Mouse (Mus musculus) intestine, embryonic 16.5 days (tissue): ENCODE measurements around the gene Qrfpr. TPM values are rescaled to one million over a fixed set of nuclear protein-coding genes. Genes with fewer than 3 reads are reported as not detected.
A peak's percentile ranks its signal among the peaks of the same experiment; 100 is the strongest.

Experiments used
- ATAC-seq: fragments of 200-750 bp; cut with Nextera tagmentation; 2 replicates; pipeline ENCODE4 v1.8.0; 2017; ENCODE audit warnings: moderate TSS enrichment, moderate library complexity
- H3K27ac ChIP-seq: fragments of 300-500 bp; sonication (generic); 2 replicates; pipeline ENCODE4 v1.5.1; 2014; ENCODE audit warnings: mild to moderate bottlenecking, low read length
- H3K27me3 ChIP-seq: fragments of 300-500 bp; sonication (generic); replicated peaks from 2 replicates; pipeline ENCODE4 v1.6.1; 2014; ENCODE audit warnings: low read length, control low read depth, mixed read lengths; ENCODE audit not compliant: control insufficient read depth, insufficient read depth
- H3K36me3 ChIP-seq: fragments of 300-500 bp; sonication (generic); 2 replicates; pipeline ENCODE4 v1.6.1; 2014; ENCODE audit warnings: low read length, control low read depth; ENCODE audit not compliant: control insufficient read depth, insufficient read depth
- H3K4me1 ChIP-seq: fragments of 300-500 bp; sonication (generic); 2 replicates; pipeline ENCODE4 v1.6.1; 2014; ENCODE audit warnings: low read length, control low read depth, mixed read lengths; ENCODE audit not compliant: control insufficient read depth, insufficient read depth
- H3K4me2 ChIP-seq: fragments of 300-500 bp; sonication (generic); 2 replicates; pipeline ENCODE4 v1.6.1; 2014; ENCODE audit warnings: low read depth, low read length, control low read depth
- H3K4me3 ChIP-seq: fragments of 300-500 bp; sonication (generic); 2 replicates; pipeline ENCODE4 v1.5.1; 2014; ENCODE audit warnings: mild to moderate bottlenecking, low read length
- H3K9ac ChIP-seq: fragments of 300-500 bp; sonication (generic); 2 replicates; pipeline ENCODE4 v1.6.1; 2014; ENCODE audit warnings: low read depth, low read length
- H3K9me3 ChIP-seq: fragments of 300-500 bp; sonication (generic); 2 replicates; pipeline ENCODE4 v1.6.1; 2016; ENCODE audit warnings: low read length, control low read depth; ENCODE audit not compliant: control insufficient read depth
- WGBS: fragments of 180-500 bp; shearing (Covaris S2); extraction: QIAGEN DNeasy Blood & Tissue Kit; methylation state at CpG from one replicate; pipeline ENCODE4 v1.1.7; 2014; 5-methylcytosine and 5-hydroxymethylcytosine counted together
- polyA plus RNA-seq: library from polyadenylated mRNA; unstranded; fragments of >200 nt; fragmentation: Nextera tagmentation; extraction: Ambion mirVana; gene quantifications from 2 replicates; pipeline ENCODE4 v1.2.1, GENCODE M21; 2015

Qrfpr gene
- polyA plus RNA-seq = not detected in 2 replicates

DNA sequence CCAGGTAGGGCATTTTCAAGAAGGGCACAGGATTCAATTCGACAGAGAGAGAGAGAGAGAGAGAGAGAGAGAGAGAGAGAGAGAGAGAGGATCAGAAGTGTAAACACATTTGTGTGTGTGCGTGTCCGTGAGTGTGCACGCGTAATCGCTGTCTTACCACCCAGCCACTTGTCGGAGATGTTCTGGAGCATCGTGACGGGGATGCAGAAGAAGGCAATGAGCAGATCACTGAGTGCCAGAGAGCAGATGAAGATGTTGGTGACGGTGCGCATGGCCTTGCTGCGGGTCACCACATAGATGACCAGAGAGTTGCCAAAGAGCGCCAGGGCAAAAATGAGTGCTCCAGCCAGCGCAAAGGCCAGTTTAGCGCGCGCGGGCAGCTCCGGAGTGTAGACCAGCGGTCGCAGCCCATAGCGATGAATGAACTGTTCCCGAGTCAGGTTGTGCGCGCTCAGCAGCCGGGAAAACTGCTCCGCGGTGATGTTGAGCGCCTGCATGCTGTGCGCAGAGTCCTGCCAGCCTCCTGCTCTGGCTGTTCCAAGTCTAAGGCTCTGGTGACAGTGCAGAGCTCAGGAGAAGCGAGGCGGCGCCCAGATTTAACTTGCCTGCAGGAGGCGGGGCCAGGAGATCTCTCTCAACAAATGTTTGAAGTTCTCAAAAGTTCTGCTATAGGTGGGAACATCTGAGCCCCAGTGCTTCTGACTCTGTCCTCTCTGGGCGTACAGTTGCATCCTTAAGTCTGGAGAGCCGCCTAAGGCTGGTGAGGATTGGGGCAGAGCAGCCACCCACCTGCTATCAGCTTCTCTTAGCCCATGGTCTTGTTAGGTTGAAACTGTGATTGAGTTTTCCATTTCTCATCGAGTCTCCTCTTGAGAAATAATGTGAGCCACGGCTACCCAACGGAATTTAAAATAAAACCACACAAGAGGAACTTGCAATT lies at the start of gene Qrfpr:
TSS of gene Qrfpr (minus strand) at position 571 of the 940 bp plus-strand sequence.
- H3K9ac ChIP-seq = no peak within 1 kb of the TSS
- ATAC-seq = no peak
- peaks cover 12% of the 10 kb centered on the region for H3K27me3 ChIP-seq
- peak within 1 kb of the TSS; percentile 48 for H3K4me2 ChIP-seq
- 8% methylated on average over 39 of the region's 39 CpGs for WGBS
- peak within 1 kb of the TSS; percentile 31 for H3K4me3 ChIP-seq
- no peaks in the 10 kb centered on the region for H3K9me3 ChIP-seq
- no peak within 1 kb of the TSS for H3K27ac ChIP-seq
- no peaks in the 10 kb centered on the region for H3K36me3 ChIP-seq
- H3K4me1 ChIP-seq = no peaks in the 10 kb centered on the region

DNA sequence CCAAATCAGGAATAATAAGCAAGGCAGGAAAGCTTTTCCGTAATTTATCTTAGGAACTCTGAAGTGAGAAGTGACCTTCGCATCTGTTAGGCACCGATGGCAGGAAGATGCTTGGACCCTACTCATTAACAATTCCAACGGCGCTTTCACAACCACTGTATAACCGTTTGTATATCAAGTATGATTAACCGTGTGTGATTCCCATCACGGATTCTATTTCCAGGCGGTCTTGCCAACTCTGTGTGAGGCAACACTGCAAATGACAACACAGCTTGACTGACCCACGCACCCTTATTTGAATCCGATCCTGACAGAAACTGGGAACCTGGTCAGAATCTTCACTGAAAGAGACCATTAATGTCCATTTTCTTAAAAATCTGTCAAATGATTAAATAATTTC lies 41.8 kb upstream of the Qrfpr start:
- Histone ChIP-seq H3K9me3 (no peaks in the 10 kb centered on the region), H3K4me1 (no peaks in the 10 kb centered on the region), H3K27ac (no peak overlapping the region), H3K9ac (no peak overlapping the region), H3K36me3 (no peaks in the 10 kb centered on the region), H3K4me2 (no peak overlapping the region), H3K27me3 (no peaks in the 10 kb centered on the region), H3K4me3 (no peak overlapping the region)
- no peak for ATAC-seq
- 85% methylated on average over 11 of the region's 11 CpGs for WGBS

DNA sequence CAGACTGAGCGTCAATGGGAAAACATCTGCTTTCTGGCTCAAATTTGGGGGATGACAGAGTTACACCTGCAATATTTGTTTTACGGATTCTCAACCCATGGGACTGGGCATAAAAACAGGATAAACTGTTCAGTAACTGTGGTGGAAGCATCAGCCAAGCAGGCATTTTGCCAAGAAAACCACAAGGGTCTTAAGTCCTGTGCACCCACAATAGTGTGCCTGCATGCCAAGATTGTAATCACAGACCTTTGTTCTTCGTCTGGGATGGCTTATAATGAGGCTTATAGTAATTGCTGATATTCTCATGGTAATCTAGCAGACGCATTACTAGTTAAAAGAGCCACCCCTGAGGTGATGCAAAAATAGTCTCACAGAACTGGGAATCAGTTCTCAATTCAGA lies 41.2 kb upstream of the Qrfpr start:
- H3K27ac ChIP-seq = no peak overlapping the region
- H3K4me2 ChIP-seq = no peak overlapping the region
- no peaks in the 10 kb centered on the region for H3K27me3 ChIP-seq
- H3K4me3 ChIP-seq = no peak overlapping the region
- no peak overlapping the region for H3K9ac ChIP-seq
- H3K36me3 ChIP-seq = no peaks in the 10 kb centered on the region
- WGBS = 69% methylated on average over 4 of the region's 4 CpGs
- no peaks in the 10 kb centered on the region for H3K9me3 ChIP-seq
- ATAC-seq = no peak
- H3K4me1 ChIP-seq = no peaks in the 10 kb centered on the region

DNA sequence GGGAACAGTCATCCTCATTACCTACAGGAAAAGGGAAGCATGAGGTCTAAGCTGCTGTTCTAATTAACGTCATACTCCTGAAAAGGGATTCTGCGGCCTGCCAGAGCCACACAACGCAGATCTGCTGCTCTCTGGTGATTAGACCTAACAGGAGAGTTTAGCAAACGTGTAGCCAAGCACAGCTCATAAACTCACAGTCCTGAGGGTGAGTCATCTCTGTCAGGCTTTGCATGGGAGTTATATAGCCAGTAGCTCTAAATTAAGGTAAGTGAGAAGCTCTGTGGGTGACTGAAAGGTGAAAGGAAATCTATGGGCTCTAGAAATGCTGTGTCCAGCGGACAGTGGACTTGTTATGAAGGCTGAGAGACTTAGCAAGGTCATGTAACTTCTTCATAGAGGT lies 28.5 kb upstream of the Qrfpr start:
- Histone ChIP-seq H3K4me1 (no peaks in the 10 kb centered on the region), H3K36me3 (no peaks in the 10 kb centered on the region)
- 60% methylated on average over 5 of the region's 5 CpGs for WGBS

DNA sequence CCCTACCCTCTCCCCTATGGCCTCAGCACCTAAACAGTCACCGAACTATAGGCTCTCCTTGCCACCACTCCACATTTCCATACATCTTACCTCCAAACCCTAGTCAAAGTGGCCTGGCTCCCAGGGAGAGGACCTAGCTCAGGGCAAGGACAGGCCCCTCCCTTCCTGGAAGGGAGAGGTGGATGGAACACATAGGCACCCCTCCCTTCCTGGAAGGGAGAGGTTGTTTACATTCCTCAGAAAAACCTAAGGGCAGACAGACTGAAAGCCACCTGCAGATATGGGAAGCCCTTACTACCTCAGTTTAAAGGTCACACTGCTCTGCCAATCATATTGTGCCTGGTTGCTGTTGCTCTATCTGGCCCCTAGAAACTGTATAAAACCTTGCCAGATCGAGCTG lies 26.3 kb upstream of the Qrfpr start:
- H3K27me3 ChIP-seq = no peaks in the 10 kb centered on the region
- H3K9me3 ChIP-seq = no peaks in the 10 kb centered on the region
- ATAC-seq = no peak

More for the DNA sequence above, 28.5 kb upstream of the Qrfpr start:
- Histone ChIP-seq H3K27me3 (no peaks in the 10 kb centered on the region), H3K9ac (no peak overlapping the region), H3K4me3 (no peak overlapping the region), H3K4me2 (no peak overlapping the region), H3K27ac (no peak overlapping the region), H3K9me3 (no peaks in the 10 kb centered on the region)
- no peak for ATAC-seq

DNA sequence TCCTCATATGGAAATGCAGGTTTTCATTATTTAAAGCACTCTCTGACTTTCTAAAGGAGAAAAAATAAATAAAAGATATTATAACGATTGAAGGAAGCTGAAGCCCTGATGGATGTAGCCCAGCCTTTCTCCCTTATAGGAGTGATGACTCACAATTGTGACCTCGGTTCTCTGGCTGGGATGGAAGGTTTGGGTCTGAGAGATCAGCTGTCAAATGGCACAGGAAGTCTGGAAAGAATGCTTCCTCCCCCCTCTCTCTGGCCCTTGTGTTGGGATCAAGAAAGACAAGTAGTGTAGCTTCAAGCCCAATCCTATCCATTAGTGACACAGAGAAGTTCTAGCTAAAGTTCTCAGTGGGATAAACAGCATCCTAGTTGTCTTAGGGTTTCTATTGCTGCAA lies 7.8 kb upstream of the Qrfpr start:
- WGBS = 54% methylated on average over 2 of the region's 2 CpGs
- no peak for ATAC-seq
- no peaks in the 10 kb centered on the region for H3K27me3 ChIP-seq
- H3K36me3 ChIP-seq = no peaks in the 10 kb centered on the region
- H3K4me1 ChIP-seq = no peaks in the 10 kb centered on the region
- H3K27ac ChIP-seq = no peak overlapping the region
- no peak overlapping the region for H3K9ac ChIP-seq
- H3K4me2 ChIP-seq = no peak overlapping the region
- no peak overlapping the region for H3K4me3 ChIP-seq
- H3K9me3 ChIP-seq = no peaks in the 10 kb centered on the region

More for the DNA sequence above, 26.3 kb upstream of the Qrfpr start:
- no peak overlapping the region for H3K4me2 ChIP-seq
- H3K4me1 ChIP-seq = no peaks in the 10 kb centered on the region
- 71% methylated on average over 2 of the region's 2 CpGs for WGBS
- H3K27ac ChIP-seq = no peak overlapping the region
- no peaks in the 10 kb centered on the region for H3K36me3 ChIP-seq
- H3K9ac ChIP-seq = no peak overlapping the region
- H3K4me3 ChIP-seq = no peak overlapping the region

DNA sequence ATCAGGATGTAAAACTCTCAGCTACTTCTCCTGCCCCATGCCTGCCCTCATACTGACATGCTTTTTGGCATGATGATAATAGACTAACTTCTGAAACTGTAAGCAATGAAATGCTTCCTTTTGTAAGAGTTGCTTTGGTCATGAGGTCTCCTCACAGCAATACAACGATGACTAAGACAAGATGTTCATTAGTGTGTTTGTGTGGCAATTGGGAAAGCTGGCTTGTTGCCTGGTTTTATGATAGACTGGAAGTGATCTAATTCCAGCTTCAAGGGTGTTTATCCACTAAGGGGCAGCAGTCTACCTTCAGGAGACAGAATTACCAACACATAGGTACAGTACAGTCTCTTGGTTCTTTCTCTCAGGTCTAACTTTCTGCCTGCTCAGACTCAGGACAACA lies 5.1 kb upstream of the Qrfpr start:
- no peaks in the 10 kb centered on the region for H3K36me3 ChIP-seq
- no peak overlapping the region for H3K27ac ChIP-seq
- H3K27me3 ChIP-seq = peaks cover 2% of the 10 kb centered on the region; the same call in 1 of the 2 replicates
- no peak overlapping the region for H3K4me3 ChIP-seq
- no peak for ATAC-seq
- no peak overlapping the region for H3K4me2 ChIP-seq
- WGBS = 89% methylated on average over 1 of the region's 1 CpGs
- no peak overlapping the region for H3K9ac ChIP-seq
- H3K9me3 ChIP-seq = no peaks in the 10 kb centered on the region
- H3K4me1 ChIP-seq = no peaks in the 10 kb centered on the region

DNA sequence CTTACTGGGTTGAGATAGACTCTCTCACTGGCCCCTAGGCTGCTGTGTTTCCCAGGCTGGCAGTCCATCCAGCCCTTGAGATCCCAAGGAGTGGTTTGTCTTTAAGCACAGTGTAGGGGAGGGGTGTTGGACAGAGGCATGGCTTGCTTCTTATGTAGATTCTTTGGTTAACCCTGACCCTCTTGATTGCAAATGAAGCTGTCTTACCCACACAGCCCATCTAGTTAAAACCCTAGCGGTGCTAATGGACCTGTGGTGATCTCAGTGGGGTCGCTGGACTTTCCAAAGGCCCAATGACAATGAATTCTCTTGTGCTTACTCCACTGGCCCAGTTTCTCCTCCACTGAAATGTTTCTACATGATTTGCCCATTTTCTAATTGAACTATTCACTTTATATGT lies 1.2 kb upstream of the Qrfpr start:
- WGBS = 15% methylated on average over 2 of the region's 2 CpGs
- H3K27me3 ChIP-seq = peaks cover 12% of the 10 kb centered on the region
- H3K9ac ChIP-seq = no peak overlapping the region

DNA sequence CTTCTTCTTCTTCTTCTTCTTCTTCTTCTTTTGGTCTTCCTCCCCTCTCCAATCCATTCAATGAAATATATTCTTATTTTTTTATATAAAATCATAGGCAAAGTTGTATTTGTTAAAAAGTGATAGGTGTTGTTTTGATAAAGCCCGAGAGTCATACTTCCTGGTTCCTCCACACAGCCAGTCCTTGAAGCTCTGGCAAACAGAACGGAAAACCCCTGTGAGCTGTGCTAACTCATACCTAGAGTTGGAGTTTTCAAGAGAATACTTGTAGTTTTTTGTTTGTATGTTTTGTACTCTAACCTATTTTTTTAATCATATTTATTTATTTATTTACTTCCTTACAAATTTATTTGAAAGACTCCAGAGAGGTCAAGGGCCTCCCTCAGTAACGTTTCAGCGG lies 9.4 kb downstream of the Qrfpr start:
- WGBS = 80% methylated on average over 4 of the region's 4 CpGs
- no peak for ATAC-seq

More for the DNA sequence above, 1.2 kb upstream of the Qrfpr start:
- no peak overlapping the region for H3K27ac ChIP-seq
- no peaks in the 10 kb centered on the region for H3K9me3 ChIP-seq
- no peak overlapping the region for H3K4me3 ChIP-seq
- no peak overlapping the region for H3K4me2 ChIP-seq
- no peaks in the 10 kb centered on the region for H3K36me3 ChIP-seq
- no peaks in the 10 kb centered on the region for H3K4me1 ChIP-seq
- no peak for ATAC-seq

More for the DNA sequence above, 9.4 kb downstream of the Qrfpr start:
- Histone ChIP-seq H3K27me3 (no peaks in the 10 kb centered on the region), H3K9me3 (no peaks in the 10 kb centered on the region), H3K4me3 (no peak overlapping the region), H3K4me1 (no peaks in the 10 kb centered on the region; the same call in 1 of the 2 replicates), H3K36me3 (no peaks in the 10 kb centered on the region), H3K27ac (no peak overlapping the region), H3K4me2 (no peak overlapping the region), H3K9ac (no peak overlapping the region)
